Mouse (Mus musculus): ENCODE measurements at regions not wholly inside any gene's neighbourhood (a gene's known extent, or its start where the extent isn't known, plus 50 kb on each side); places are given as distances from the start of the nearest gene placed in this dataset.

- no peak for DNase-seq
These were observed 511.4 kb downstream of the Cdk5rap2 start for GRCm38 (mm10) chr4:69898831-69899230.

GRCm38 (mm10) chr4:69896111-69896510 is 514.1 kb downstream of the Cdk5rap2 start:
- DNase-seq, result no peak

GRCm38 (mm10) chr4:69892829-69893175 is 517.4 kb downstream of the Cdk5rap2 start:
- no peak for DNase-seq

GRCm38 (mm10) chr4:69891898-69892828 is 518.1 kb downstream of the Cdk5rap2 start:
- DNase-seq, result no peak

GRCm38 (mm10) chr4:69890655-69891054 is 519.6 kb downstream of the Cdk5rap2 start:
- no peak for DNase-seq

GRCm38 (mm10) chr4:69889931-69890634 is 520.2 kb downstream of the Cdk5rap2 start:
- no peak for DNase-seq

- DNase-seq, result no peak
These were observed 533.5 kb downstream of the Cdk5rap2 start for GRCm38 (mm10) chr4:69876734-69877133.

GRCm38 (mm10) chr4:69870638-69871037 is 539.6 kb downstream of the Cdk5rap2 start:
- no peak for DNase-seq

GRCm38 (mm10) chr4:69855001-69855400 is 555.2 kb downstream of the Cdk5rap2 start:
- DNase-seq, result no peak

GRCm38 (mm10) chr4:69852637-69853036 is 557.6 kb downstream of the Cdk5rap2 start:
- no peak for DNase-seq

- no peak for DNase-seq
These were observed 560.8 kb downstream of the Cdk5rap2 start for GRCm38 (mm10) chr4:69849423-69849822.

GRCm38 (mm10) chr4:69839868-69840267 is 570.4 kb downstream of the Cdk5rap2 start:
- no peak for DNase-seq

GRCm38 (mm10) chr4:69838940-69839339 is 571.3 kb downstream of the Cdk5rap2 start:
- no peak for DNase-seq

GRCm38 (mm10) chr4:69824903-69825268 is 585.4 kb downstream of the Cdk5rap2 start:
- no peak for DNase-seq

GRCm38 (mm10) chr4:69824215-69824902 is 585.9 kb downstream of the Cdk5rap2 start:
- no peak for DNase-seq

GRCm38 (mm10) chr4:69823311-69823940 is 586.8 kb downstream of the Cdk5rap2 start:
- DNase-seq, result peak; percentile 17

- DNase-seq, result no peak
These were observed 591.4 kb downstream of the Cdk5rap2 start for GRCm38 (mm10) chr4:69818885-69819284.

- DNase-seq, result no peak
These were observed 624.7 kb downstream of the Cdk5rap2 start for GRCm38 (mm10) chr4:69785481-69786050.

GRCm38 (mm10) chr4:69781258-69781657 is 629.0 kb downstream of the Cdk5rap2 start:
- no peak for DNase-seq

GRCm38 (mm10) chr4:69761841-69762240 is 648.4 kb downstream of the Cdk5rap2 start:
- no peak for DNase-seq

GRCm38 (mm10) chr4:69759596-69759995 is 650.6 kb downstream of the Cdk5rap2 start:
- no peak for DNase-seq

- peak; percentile 10 for DNase-seq
These were observed 655.7 kb downstream of the Cdk5rap2 start for GRCm38 (mm10) chr4:69754567-69754966.

- DNase-seq, result no peak
These were observed 657.2 kb downstream of the Cdk5rap2 start for GRCm38 (mm10) chr4:69753086-69753485.

Measured in lung, postnatal 10 days (tissue).